Mouse (Mus musculus): ENCODE results near the gene Cpvl. TPM values are rescaled to one million over a fixed set of nuclear protein-coding genes. Genes with fewer than 3 reads are reported as not detected.
A peak's percentile ranks its signal among the peaks of the same experiment; 100 is the strongest.

Cpvl gene
- polyA plus RNA-seq, 1 experiment from 2014 or later: not detected

- H3K36me3 ChIP-seq (replicated peaks; ENCODE audit: control insufficient read depth, insufficient read depth): no peaks in the 10 kb centered on the region
- DNase-seq (ENCODE audit: low spot score) (no peak), ATAC-seq (ENCODE audit: low FRiP score) (no peak)
- H3K27ac ChIP-seq: no peak overlapping the region
- no peaks in the 10 kb centered on the region; the same call in none of the 2 replicates for H3K4me1 ChIP-seq (replicated peaks; ENCODE audit: control insufficient read depth, insufficient read depth, low read length)
- H3K4me3 ChIP-seq (replicated peaks; ENCODE audit: low read length): no peak overlapping the region
- no peaks in the 10 kb centered on the region for H3K9me3 ChIP-seq (ENCODE audit: control insufficient read depth, low read length)
- H3K4me2 ChIP-seq (replicated peaks): no peak overlapping the region
- H3K27me3 ChIP-seq (ENCODE audit: control insufficient read depth, insufficient read depth, low read length): no peaks in the 10 kb centered on the region
- 90% methylated on average over 15 of the region's 15 CpGs for WGBS
- H3K9ac ChIP-seq: no peak overlapping the region
Measured at GRCm38 (mm10) chr6:53980817-53981480, 2.5 kb upstream of the Cpvl start.

- Histone ChIP-seq H3K4me2 (replicated peaks) (no peak overlapping the region), H3K4me3 (replicated peaks; ENCODE audit: low read length) (no peak overlapping the region), H3K27ac (no peak overlapping the region), H3K4me1 (replicated peaks; ENCODE audit: control insufficient read depth, insufficient read depth, low read length) (peaks cover 13% of the 10 kb centered on the region), H3K27me3 (ENCODE audit: control insufficient read depth, insufficient read depth, low read length) (no peaks in the 10 kb centered on the region), H3K9ac (no peak overlapping the region), H3K36me3 (replicated peaks; ENCODE audit: control insufficient read depth, insufficient read depth) (no peaks in the 10 kb centered on the region), H3K9me3 (ENCODE audit: control insufficient read depth, low read length) (no peaks in the 10 kb centered on the region)
- no peak for DNase-seq (ENCODE audit: low spot score)
- 92% methylated on average over 1 of the region's 1 CpGs for WGBS
- ATAC-seq (ENCODE audit: low FRiP score): no peak
Measured at GRCm38 (mm10) chr6:53974040-53974439, 4.4 kb downstream of the Cpvl start.

GRCm38 (mm10) chr6:53973468-53973867 is 5.0 kb downstream of the Cpvl start:
- ATAC-seq (ENCODE audit: low FRiP score): peak; percentile 76; the same call in 1 of the 2 replicates
- H3K4me1 ChIP-seq (replicated peaks; ENCODE audit: control insufficient read depth, insufficient read depth, low read length): peaks cover 13% of the 10 kb centered on the region
- no peaks in the 10 kb centered on the region for H3K9me3 ChIP-seq (ENCODE audit: control insufficient read depth, low read length)
- H3K27ac ChIP-seq: no peak overlapping the region
- no peaks in the 10 kb centered on the region for H3K36me3 ChIP-seq (replicated peaks; ENCODE audit: control insufficient read depth, insufficient read depth)
- DNase-seq (ENCODE audit: low spot score): no peak
- no peak overlapping the region for H3K4me3 ChIP-seq (replicated peaks; ENCODE audit: low read length)
- 34% methylated on average over 5 of the region's 5 CpGs for WGBS
- no peak overlapping the region for H3K4me2 ChIP-seq (replicated peaks)
- H3K9ac ChIP-seq: no peak overlapping the region
- H3K27me3 ChIP-seq (ENCODE audit: control insufficient read depth, insufficient read depth, low read length): no peaks in the 10 kb centered on the region

GRCm38 (mm10) chr6:53972238-53972743 is 6.2 kb downstream of the Cpvl start:
- H3K4me2 ChIP-seq (replicated peaks): no peak overlapping the region
- H3K9ac ChIP-seq: no peak overlapping the region
- DNase-seq (ENCODE audit: low spot score) (no peak), ATAC-seq (ENCODE audit: low FRiP score) (0 out of 2 replicates have a peak, but pooled peaks have one; percentile 43)
- 35% methylated on average over 12 of the region's 12 CpGs for WGBS
- H3K4me1 ChIP-seq (replicated peaks; ENCODE audit: control insufficient read depth, insufficient read depth, low read length): peaks cover 13% of the 10 kb centered on the region
- H3K4me3 ChIP-seq (replicated peaks; ENCODE audit: low read length): no peak overlapping the region
- no peak overlapping the region for H3K27ac ChIP-seq
- H3K27me3 ChIP-seq (ENCODE audit: control insufficient read depth, insufficient read depth, low read length): no peaks in the 10 kb centered on the region
- H3K9me3 ChIP-seq (ENCODE audit: control insufficient read depth, low read length): no peaks in the 10 kb centered on the region
- no peaks in the 10 kb centered on the region for H3K36me3 ChIP-seq (replicated peaks; ENCODE audit: control insufficient read depth, insufficient read depth)

GRCm38 (mm10) chr6:53971729-53972128 is 6.7 kb downstream of the Cpvl start:
- no peaks in the 10 kb centered on the region for H3K36me3 ChIP-seq (replicated peaks; ENCODE audit: control insufficient read depth, insufficient read depth)
- 56% methylated on average over 3 of the region's 3 CpGs for WGBS
- H3K9ac ChIP-seq: no peak overlapping the region
- H3K9me3 ChIP-seq (ENCODE audit: control insufficient read depth, low read length): no peaks in the 10 kb centered on the region
- H3K4me3 ChIP-seq (replicated peaks; ENCODE audit: low read length): no peak overlapping the region
- no peaks in the 10 kb centered on the region for H3K27me3 ChIP-seq (ENCODE audit: control insufficient read depth, insufficient read depth, low read length)
- ATAC-seq (ENCODE audit: low FRiP score) (no peak), DNase-seq (ENCODE audit: low spot score) (peak; percentile 60)
- no peak overlapping the region for H3K27ac ChIP-seq
- no peak overlapping the region for H3K4me2 ChIP-seq (replicated peaks)
- H3K4me1 ChIP-seq (replicated peaks; ENCODE audit: control insufficient read depth, insufficient read depth, low read length): peaks cover 13% of the 10 kb centered on the region; the same call in 1 of the 2 replicates

- no peaks in the 10 kb centered on the region for H3K36me3 ChIP-seq (replicated peaks; ENCODE audit: control insufficient read depth, insufficient read depth)
- H3K27ac ChIP-seq: no peak overlapping the region
- WGBS: 51% methylated on average over 10 of the region's 10 CpGs
- H3K4me1 ChIP-seq (replicated peaks; ENCODE audit: control insufficient read depth, insufficient read depth, low read length): 0 out of 2 replicates have a peak, but pooled peaks cover 13% of the 10 kb centered on the region
- no peak overlapping the region for H3K4me3 ChIP-seq (replicated peaks; ENCODE audit: low read length)
- no peak overlapping the region for H3K9ac ChIP-seq
- H3K9me3 ChIP-seq (ENCODE audit: control insufficient read depth, low read length): no peaks in the 10 kb centered on the region
- ATAC-seq (ENCODE audit: low FRiP score) (no peak), DNase-seq (ENCODE audit: low spot score) (no peak)
- H3K4me2 ChIP-seq (replicated peaks): no peak overlapping the region
- H3K27me3 ChIP-seq (ENCODE audit: control insufficient read depth, insufficient read depth, low read length): no peaks in the 10 kb centered on the region
Measured at GRCm38 (mm10) chr6:53969081-53969480, 9.4 kb downstream of the Cpvl start.

- DNase-seq (ENCODE audit: low spot score) (no peak), ATAC-seq (ENCODE audit: low FRiP score) (no peak)
- Histone ChIP-seq H3K4me2 (replicated peaks) (no peak overlapping the region), H3K9ac (no peak overlapping the region), H3K27ac (no peak overlapping the region), H3K4me3 (replicated peaks; ENCODE audit: low read length) (no peak overlapping the region), H3K27me3 (ENCODE audit: control insufficient read depth, insufficient read depth, low read length) (no peaks in the 10 kb centered on the region), H3K36me3 (replicated peaks; ENCODE audit: control insufficient read depth, insufficient read depth) (no peaks in the 10 kb centered on the region), H3K9me3 (ENCODE audit: control insufficient read depth, low read length) (no peaks in the 10 kb centered on the region), H3K4me1 (replicated peaks; ENCODE audit: control insufficient read depth, insufficient read depth, low read length) (0 out of 2 replicates have a peak, but pooled peaks cover 9% of the 10 kb centered on the region)
- 88% methylated on average over 6 of the region's 6 CpGs for WGBS
Measured at GRCm38 (mm10) chr6:53968550-53968949, 9.9 kb downstream of the Cpvl start.

GRCm38 (mm10) chr6:53966595-53966994 is 11.9 kb downstream of the Cpvl start:
- no peak overlapping the region for H3K4me2 ChIP-seq (replicated peaks)
- no peaks in the 10 kb centered on the region for H3K36me3 ChIP-seq (replicated peaks; ENCODE audit: control insufficient read depth, insufficient read depth)
- DNase-seq (ENCODE audit: low spot score) (no peak), ATAC-seq (ENCODE audit: low FRiP score) (no peak)
- H3K27ac ChIP-seq: no peak overlapping the region
- H3K27me3 ChIP-seq (ENCODE audit: control insufficient read depth, insufficient read depth, low read length): no peaks in the 10 kb centered on the region
- no peak overlapping the region for H3K9ac ChIP-seq
- H3K4me3 ChIP-seq (replicated peaks; ENCODE audit: low read length): no peak overlapping the region
- H3K4me1 ChIP-seq (replicated peaks; ENCODE audit: control insufficient read depth, insufficient read depth, low read length): 0 out of 2 replicates have a peak, but pooled peaks cover 4% of the 10 kb centered on the region
- no peaks in the 10 kb centered on the region for H3K9me3 ChIP-seq (ENCODE audit: control insufficient read depth, low read length)
- 47% methylated on average over 5 of the region's 5 CpGs for WGBS

GRCm38 (mm10) chr6:53965900-53966299 is 12.6 kb downstream of the Cpvl start:
- 0 out of 2 replicates have a peak overlapping the region, but pooled peaks have one; percentile 34 for H3K27ac ChIP-seq
- H3K9me3 ChIP-seq (ENCODE audit: control insufficient read depth, low read length): no peaks in the 10 kb centered on the region
- H3K4me1 ChIP-seq (replicated peaks; ENCODE audit: control insufficient read depth, insufficient read depth, low read length): no peaks in the 10 kb centered on the region
- H3K9ac ChIP-seq: no peak overlapping the region
- DNase-seq (ENCODE audit: low spot score) (no peak), ATAC-seq (ENCODE audit: low FRiP score) (no peak)
- no peak overlapping the region for H3K4me3 ChIP-seq (replicated peaks; ENCODE audit: low read length)
- 39% methylated on average over 5 of the region's 5 CpGs for WGBS
- H3K36me3 ChIP-seq (replicated peaks; ENCODE audit: control insufficient read depth, insufficient read depth): no peaks in the 10 kb centered on the region
- no peaks in the 10 kb centered on the region for H3K27me3 ChIP-seq (ENCODE audit: control insufficient read depth, insufficient read depth, low read length)
- H3K4me2 ChIP-seq (replicated peaks): no peak overlapping the region
